Mouse (Mus musculus) forebrain, embryonic 15.5 days (tissue): ENCODE measurements at regions not wholly inside any gene's neighbourhood (a gene's known extent, or its start where the extent isn't known, plus 50 kb on each side); places are given as distances from the start of the nearest gene placed in this dataset.

Experiments
- ATAC-seq: fragments of 200-750 bp; cut with Nextera tagmentation; replicated peaks from 2 replicates; pipeline ENCODE4 v1.8.0; 2017; ENCODE audit warnings: mild to moderate bottlenecking, moderate TSS enrichment, moderate library complexity
- H3K27ac ChIP-seq: fragments of 300-500 bp; sonication (generic); replicated peaks from 2 replicates; pipeline ENCODE4 v1.5.1; 2015; ENCODE audit warnings: mild to moderate bottlenecking, inconsistent platforms
- H3K27me3 ChIP-seq: fragments of 300-500 bp; sonication (generic); 2 replicates; pipeline ENCODE4 v1.6.1; 2015; ENCODE audit warnings: inconsistent platforms
- H3K36me3 ChIP-seq: fragments of 300-500 bp; sonication (generic); 2 replicates; pipeline ENCODE4 v1.6.1; 2015; ENCODE audit warnings: mild to moderate bottlenecking, inconsistent platforms
- H3K4me1 ChIP-seq: fragments of 300-500 bp; sonication (generic); 2 replicates; pipeline ENCODE4 v1.6.1; 2015; ENCODE audit warnings: inconsistent platforms
- H3K4me2 ChIP-seq: fragments of 300-500 bp; sonication (generic); replicated peaks from 2 replicates; pipeline ENCODE4 v1.6.1; 2015; ENCODE audit warnings: mild to moderate bottlenecking, inconsistent platforms
- H3K4me3 ChIP-seq: fragments of 300-500 bp; sonication (generic); 2 replicates; pipeline ENCODE4 v1.5.1; 2015; ENCODE audit warnings: mild to moderate bottlenecking, inconsistent platforms
- H3K9ac ChIP-seq: fragments of 300-500 bp; sonication (generic); replicated peaks from 2 replicates; pipeline ENCODE4 v1.6.1; 2015; ENCODE audit warnings: mild to moderate bottlenecking, inconsistent platforms
- H3K9me3 ChIP-seq: fragments of 300-500 bp; sonication (generic); 2 replicates; pipeline ENCODE4 v1.6.1; 2016; ENCODE audit warnings: inconsistent platforms
- WGBS: fragments of 180-500 bp; shearing (Covaris S2); methylation state at CpG from one replicate; pipeline ENCODE4 v1.1.7; 2015; ENCODE audit warnings: mixed read lengths; 5-methylcytosine and 5-hydroxymethylcytosine counted together

GRCm38 (mm10) chrX:110584584-110585234 is 229.4 kb upstream of the Pou3f4 start:
- 42% methylated on average over 8 of the region's 8 CpGs for WGBS
- ATAC-seq = peak; percentile 88

More at GRCm38 (mm10) chrX:110584584-110585234, 229.4 kb upstream of the Pou3f4 start:
- Histone ChIP-seq H3K9ac (no peak overlapping the region), H3K27me3 (no peaks in the 10 kb centered on the region), H3K36me3 (no peaks in the 10 kb centered on the region), H3K9me3 (no peaks in the 10 kb centered on the region), H3K4me3 (no peak overlapping the region), H3K4me1 (no peaks in the 10 kb centered on the region), H3K27ac (0 out of 2 replicates have a peak overlapping the region, but pooled peaks have one; percentile 11), H3K4me2 (no peak overlapping the region)
